Mouse (Mus musculus): ENCODE data around the gene Uts2.

Uts2 gene

DNA sequence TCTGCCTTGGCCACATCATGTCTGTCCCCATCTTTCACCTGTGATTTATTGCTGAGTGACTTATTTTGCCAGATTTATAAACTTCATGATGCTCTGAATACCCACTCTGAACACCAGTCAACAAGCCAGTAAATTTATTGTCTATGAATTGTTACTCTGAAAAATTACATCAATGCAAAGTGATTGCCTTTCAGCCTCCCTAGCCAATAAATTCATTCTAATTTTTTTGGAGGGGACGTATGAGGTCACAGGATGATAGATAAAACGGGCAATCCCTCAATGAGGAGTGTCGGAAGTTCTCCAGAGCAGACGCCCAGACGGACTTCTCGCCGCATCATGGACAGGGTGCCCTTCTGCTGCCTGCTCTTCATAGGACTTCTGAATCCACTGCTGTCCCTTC is at the start of gene Uts2:
Gene Uts2, plus strand, starts transcription at position 301 of the 400 bp plus-strand sequence.
- no peak for DNase-seq (ENCODE audit: low read depth, low spot score)

- no peak for DNase-seq (ENCODE audit: low read depth, low spot score)
Measured at GRCm38 (mm10) chr4:150950972-150951371, 45.9 kb upstream of the Uts2 start.

DNA sequence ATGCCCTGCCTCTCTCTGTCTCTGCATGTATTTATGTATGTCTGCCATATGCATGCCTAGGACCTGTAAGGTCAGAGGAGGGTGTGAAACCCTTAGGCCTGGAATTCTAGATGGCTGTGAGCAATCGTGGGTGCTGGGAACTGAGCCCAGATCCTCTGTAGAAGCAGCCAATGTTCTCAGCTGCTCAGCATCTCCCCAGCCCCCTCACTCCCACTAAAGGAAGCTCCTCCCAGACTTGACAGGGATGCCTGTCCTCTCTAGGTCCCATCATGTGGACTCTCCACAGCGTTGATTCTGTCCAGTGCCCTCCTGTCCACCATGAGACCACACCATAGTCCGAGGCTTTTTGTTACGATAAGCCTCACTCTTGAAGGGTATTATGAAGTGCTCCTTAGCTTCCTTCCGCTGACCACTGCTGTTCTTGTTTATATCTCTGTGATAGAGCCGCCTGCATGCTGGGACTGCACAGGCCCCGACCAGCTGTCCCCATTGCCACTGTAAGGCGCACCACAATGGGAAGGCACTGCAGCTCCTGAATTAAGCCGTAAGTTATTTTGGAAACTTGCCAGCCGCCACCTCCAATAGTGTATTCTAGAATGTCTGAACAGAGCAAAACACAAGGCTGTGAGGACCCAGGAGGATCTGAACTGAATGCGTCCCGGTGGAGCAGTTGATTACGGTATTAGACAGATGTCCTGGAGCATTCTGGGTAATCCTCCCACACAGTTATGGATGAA is 40.4 kb upstream of the Uts2 start:
- no peak for DNase-seq (ENCODE audit: low read depth, low spot score)

DNA sequence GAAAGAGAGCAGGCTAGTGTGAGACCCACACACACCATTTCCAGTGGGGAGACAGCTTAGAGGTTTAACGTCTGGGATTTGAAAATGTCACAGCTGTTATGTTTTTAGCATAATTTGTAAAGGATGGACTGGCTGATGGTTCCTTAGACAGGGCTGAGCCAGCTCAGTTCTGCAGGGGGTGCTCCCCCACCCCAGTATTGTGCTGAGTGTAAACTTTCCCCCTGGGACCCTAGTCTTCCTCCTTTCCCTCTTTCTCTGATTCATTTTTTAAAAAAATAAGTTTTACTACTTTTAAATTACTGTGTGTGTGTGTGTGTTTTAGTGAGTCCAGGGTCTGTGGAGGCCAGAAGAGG is 39.8 kb upstream of the Uts2 start:
- no peak for DNase-seq (ENCODE audit: low read depth, low spot score)

GRCm38 (mm10) chr4:150958536-150958935 is 38.4 kb upstream of the Uts2 start:
- no peak for DNase-seq (ENCODE audit: low read depth, low spot score)

DNA sequence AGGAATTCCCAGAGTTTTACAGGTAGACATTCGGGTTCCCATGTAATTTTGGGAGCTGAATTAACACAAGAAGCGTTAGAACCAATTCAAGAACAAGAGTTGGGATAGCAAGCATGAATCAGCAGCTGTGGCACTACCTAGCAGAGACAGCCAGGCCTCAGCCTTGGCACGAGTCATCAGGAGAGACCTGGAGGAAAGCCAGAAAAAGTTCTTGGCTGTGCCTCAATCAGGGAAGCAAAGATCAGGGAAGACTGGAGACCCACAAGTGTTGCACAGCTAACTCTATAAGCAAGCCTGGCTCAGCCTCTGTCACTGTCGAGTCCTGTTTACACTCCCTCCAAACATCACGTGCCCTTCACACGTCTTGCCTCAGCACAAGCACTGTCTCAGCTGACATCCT is 34.7 kb upstream of the Uts2 start:
- no peak for DNase-seq (ENCODE audit: low read depth, low spot score)

DNA sequence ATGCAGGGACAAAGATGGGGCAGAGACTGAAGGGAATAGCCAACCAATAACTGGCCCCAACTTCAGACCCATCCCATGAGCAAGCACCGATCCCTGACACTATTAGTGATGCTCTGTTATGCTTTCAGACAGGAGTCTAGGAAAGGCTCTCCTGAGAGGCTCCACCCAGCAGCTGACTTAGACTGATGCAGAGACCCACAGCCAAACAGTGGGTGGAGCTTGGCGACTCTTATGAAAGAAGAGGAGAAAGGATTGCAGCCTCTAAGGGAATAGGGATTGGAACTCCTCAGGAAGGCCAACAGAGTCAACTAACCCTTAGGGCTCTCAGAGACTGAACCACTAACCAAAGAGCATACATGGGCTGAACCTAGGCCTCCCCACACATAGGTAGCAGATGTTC is 33.2 kb upstream of the Uts2 start:
- DNase-seq (ENCODE audit: low read depth, low spot score): no peak

DNA sequence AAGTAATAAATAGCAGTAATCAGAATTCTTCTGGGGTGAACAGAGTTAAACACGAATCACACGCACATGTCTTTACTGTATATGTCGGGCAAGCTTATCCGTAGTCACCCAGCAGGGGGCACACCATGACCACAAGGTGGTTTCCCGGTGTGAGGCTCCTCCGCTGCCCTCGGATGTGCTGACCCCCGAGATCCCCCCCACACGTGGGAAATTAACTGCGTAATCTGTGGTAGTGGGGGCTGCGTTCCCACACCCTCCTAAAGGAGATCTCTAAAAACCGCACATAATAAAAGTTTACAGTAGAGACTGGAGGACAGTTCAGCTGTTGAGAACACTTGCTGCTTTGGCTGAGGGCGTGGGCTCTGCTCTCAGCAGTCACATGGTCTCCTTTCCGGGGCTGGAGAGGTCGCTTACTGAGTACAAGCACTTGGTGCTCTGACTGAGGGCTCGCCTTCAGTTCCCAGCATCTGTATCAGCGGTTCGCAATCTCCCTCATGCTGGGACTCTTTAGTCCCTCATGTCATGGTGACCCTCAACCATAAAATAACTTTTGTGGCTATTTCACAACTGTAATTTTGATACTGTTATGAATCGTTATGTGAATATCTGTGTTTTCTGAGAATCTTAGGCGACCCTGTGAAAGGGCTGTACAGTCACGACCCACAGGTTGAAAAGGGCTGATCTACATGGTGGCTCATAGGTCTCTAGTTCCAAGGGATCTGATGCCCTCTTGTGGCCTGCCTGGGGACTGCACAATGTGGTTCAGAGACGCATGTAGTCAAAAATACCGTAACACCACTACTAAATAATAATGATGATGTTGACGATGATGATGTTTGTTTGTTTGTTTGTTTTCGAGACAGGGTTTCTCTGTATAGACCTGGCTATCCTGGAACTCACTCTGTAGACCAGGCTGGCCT is 32.0 kb upstream of the Uts2 start:
- peak; percentile 91 for DNase-seq (ENCODE audit: low read depth, low spot score)

- peak; percentile 57 for DNase-seq (ENCODE audit: low read depth, low spot score)
Measured at GRCm38 (mm10) chr4:150965555-150965951, 31.3 kb upstream of the Uts2 start.

DNA sequence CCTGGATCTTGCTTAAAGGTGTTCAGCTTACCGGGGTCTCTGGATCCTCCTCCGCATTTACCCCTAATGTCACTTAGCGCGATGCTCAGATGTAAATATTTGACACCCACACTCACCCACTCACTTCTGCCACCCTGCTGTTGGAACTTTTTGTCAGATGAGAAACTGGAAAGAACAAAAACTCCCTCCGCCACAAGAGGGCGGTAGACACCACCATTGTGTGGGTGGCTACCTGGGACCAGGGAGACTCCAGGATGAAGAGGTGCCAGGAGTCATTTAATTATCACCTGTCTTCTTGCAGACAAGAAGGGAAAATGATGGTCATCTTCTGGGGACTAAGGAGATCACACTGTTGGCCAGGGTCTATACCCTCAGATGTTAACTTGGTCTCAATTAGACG is 30.3 kb upstream of the Uts2 start:
- DNase-seq (ENCODE audit: low read depth, low spot score): peak; percentile 73

DNA sequence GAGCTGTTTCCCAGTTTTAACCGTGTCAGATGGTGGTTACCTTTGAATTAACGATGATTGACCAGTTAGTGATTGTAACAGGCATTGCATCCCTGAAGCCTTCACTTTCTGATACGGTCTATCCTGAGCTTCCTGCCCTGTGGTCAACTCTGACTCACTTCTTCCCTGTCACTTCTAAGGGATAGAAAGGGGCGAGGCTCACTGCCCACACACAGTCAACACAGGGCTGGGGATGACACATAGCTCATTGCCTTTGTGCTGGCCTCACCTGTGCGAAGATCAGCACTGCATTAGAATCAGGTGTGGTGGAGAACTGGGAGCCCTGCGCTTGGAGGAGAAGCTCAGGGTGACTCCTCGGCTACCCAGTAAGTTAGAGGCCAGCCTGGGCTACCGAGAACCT is 27.9 kb upstream of the Uts2 start:
- no peak for DNase-seq (ENCODE audit: low read depth, low spot score)

- DNase-seq (ENCODE audit: low read depth, low spot score): no peak
Measured at GRCm38 (mm10) chr4:150973264-150973663, 23.6 kb upstream of the Uts2 start.

- no peak for DNase-seq (ENCODE audit: low read depth, low spot score)
Measured at GRCm38 (mm10) chr4:150975145-150975544, 21.8 kb upstream of the Uts2 start.

DNA sequence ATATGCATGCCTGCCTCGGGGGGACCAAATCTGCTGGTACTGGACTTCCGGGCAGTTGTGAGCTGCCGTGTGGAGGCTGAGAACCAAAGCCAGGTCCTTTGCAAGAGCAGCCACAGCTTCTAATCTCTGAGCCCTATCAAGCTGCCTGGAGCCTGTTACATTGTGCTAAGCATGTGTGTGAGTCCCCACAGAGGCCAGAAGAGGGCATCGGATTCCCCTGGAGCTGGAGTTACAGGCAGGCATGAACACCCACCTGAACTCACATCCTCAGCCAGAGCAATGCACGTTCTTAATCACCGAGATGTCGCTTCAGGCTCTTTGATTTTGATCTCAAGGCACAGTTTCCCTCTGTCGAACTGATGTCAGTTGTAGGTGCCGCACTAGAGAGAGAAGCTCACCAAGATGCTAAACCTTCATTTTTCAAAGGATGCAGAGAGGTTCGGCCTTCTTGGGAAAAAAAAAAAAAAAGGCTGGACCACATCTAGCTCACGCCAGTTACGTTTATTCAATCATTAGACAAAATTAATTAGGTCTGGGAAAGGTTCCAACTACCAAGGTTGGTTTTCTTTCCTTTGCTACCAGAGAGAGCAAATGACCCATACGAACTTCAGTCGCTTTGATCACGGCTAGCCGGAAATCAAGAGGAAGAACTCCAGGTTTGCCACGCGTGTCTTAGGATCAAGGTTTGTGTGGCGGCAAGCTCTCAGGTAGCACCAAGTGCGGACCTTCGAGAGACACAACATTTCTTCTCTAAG is 18.6 kb upstream of the Uts2 start:
- DNase-seq (ENCODE audit: low read depth, low spot score): peak; percentile 56

DNA sequence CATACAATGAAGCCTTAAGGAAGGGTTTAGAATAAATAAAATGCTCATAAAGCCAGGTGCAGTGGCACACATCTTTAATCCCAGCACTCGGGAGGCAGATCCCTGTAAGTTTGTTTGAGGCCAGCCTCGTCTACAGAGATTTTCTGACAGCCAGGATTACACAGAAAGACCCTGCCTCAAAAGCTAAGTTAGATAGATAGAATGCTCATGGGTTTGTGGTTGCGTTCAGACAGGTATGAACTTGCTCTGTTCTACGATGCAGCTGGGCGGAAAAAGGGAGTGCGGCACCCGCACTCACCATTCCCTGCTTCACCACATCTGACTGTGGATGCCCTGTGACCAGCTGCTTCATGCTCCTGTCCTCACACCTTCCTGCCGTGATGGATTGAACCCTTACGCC is 17.4 kb upstream of the Uts2 start:
- DNase-seq (ENCODE audit: low read depth, low spot score): no peak

DNA sequence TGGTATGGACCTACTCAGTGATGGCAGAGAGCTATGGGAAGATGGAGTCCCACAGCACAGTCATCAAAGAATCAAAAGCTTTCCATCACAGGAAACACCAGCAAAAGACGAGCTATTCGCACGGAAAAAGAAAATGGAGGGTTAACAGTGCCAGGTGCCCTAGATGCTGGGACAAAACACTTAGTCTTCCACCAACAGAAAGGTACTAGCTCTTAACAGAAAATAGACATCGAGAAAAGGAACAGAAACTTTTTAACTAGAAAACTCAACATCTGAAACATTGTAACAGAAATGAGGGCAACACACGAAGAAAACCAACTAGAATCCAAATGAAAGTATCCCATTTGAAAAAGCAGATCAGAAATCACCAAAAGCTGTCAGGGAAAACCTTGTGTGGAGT is 16.7 kb upstream of the Uts2 start:
- DNase-seq (ENCODE audit: low read depth, low spot score): no peak

GRCm38 (mm10) chr4:150990148-150990547 is 6.7 kb upstream of the Uts2 start:
- peak; percentile 84 for DNase-seq (ENCODE audit: low read depth, low spot score)

DNA sequence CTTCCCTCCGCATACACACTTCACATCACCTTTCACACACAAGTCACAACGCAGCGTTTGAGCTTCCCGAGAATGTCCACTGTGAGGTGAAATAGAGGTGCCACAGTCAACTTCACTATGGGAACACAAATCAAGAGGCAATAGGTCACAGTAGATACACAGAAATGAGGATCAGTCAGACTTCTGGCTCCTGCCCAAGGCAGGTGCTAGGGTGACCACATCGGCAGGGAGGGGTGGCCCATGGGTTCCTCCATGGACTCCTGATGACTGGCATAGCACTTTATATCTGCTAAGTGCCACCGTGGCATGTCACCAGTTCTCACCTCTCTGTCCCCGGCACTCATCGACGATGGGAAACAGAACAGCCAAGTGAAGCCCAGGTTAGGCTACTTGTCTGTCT is 1.7 kb downstream of the Uts2 start:
- peak; percentile 15 for DNase-seq (ENCODE audit: low read depth, low spot score)

- no peak for DNase-seq (ENCODE audit: low read depth, low spot score)
Measured at GRCm38 (mm10) chr4:151001397-151001796, 4.5 kb downstream of the Uts2 start.

- no peak for DNase-seq (ENCODE audit: low read depth, low spot score)
Measured at GRCm38 (mm10) chr4:151005656-151006318, 8.9 kb downstream of the Uts2 start.

GRCm38 (mm10) chr4:151006945-151007344 is 10.0 kb downstream of the Uts2 start:
- DNase-seq (ENCODE audit: low read depth, low spot score): peak; percentile 72

DNA sequence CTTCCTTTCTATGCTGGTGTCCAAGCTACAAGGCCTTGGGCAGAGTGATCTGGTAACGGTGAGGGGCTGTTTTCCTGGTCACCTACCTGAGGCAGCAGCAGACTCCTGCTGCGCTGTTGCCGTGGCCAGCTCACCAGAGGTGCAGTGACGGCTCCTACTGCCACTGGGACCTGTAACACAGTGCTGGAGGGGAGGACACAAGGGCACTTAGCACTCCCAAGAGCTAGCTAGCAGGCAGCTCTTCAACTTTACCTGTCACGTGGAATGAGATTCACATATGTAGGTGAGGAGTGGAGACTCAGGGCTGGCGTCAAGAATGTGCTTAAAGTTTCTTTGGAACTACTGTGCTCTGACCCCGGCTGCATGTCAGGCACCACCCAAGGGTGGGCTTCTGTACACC is 13.4 kb downstream of the Uts2 start:
- DNase-seq (ENCODE audit: low read depth, low spot score): no peak
